Mouse (Mus musculus): Measurements from ENCODE around the gene Pfkfb4. TPM values are rescaled to one million over a fixed set of nuclear protein-coding genes. Genes with fewer than 3 reads are reported as not detected.

The Pfkfb4 gene
- polyA plus RNA-seq, 2 experiments from 2014 or later, result 6.1 to 12.7 TPM

- ATAC-seq, result peak; percentile 87
Observed at GRCm38 (mm10) chr9:109038086-109038895, 46.7 kb downstream of the Pfkfb4 start, which contains the start of gene Shisa5. Gene Shisa5 (plus strand): TSS chr9:109038565.

GRCm38 (mm10) chr9:109038901-109039364 lies 47.4 kb downstream of the Pfkfb4 start:
- ATAC-seq, result peak; percentile 41

- no peak for ATAC-seq
Observed at GRCm38 (mm10) chr9:109039681-109040080, 48.1 kb downstream of the Pfkfb4 start.

- ATAC-seq, result no peak
Observed at GRCm38 (mm10) chr9:109040216-109040615, 48.6 kb downstream of the Pfkfb4 start.

GRCm38 (mm10) chr9:109040906-109041305 lies 49.3 kb downstream of the Pfkfb4 start:
- no peak for ATAC-seq

- no peak for ATAC-seq
Observed at GRCm38 (mm10) chr9:109041351-109041750, 49.8 kb downstream of the Pfkfb4 start.

GRCm38 (mm10) chr9:109046306-109046705 lies 54.7 kb downstream of the Pfkfb4 start:
- peak; percentile 38 for ATAC-seq

- ATAC-seq, result no peak
Observed at GRCm38 (mm10) chr9:109049316-109049715, 57.7 kb downstream of the Pfkfb4 start.

GRCm38 (mm10) chr9:109049996-109050673 lies 58.6 kb downstream of the Pfkfb4 start:
- no peak for ATAC-seq

GRCm38 (mm10) chr9:109050674-109050997 lies 59.1 kb downstream of the Pfkfb4 start:
- ATAC-seq, result no peak

- ATAC-seq, result peak; percentile 46
Observed at GRCm38 (mm10) chr9:109051011-109051501, 59.5 kb downstream of the Pfkfb4 start.

- ATAC-seq, result peak; percentile 28
Observed at GRCm38 (mm10) chr9:109051651-109052489, 60.3 kb downstream of the Pfkfb4 start.

- ATAC-seq, result peak; percentile 36
Observed at GRCm38 (mm10) chr9:109052490-109053260, 61.1 kb downstream of the Pfkfb4 start.

GRCm38 (mm10) chr9:109053366-109053765 lies 61.8 kb downstream of the Pfkfb4 start:
- no peak for ATAC-seq

- no peak for ATAC-seq
Observed at GRCm38 (mm10) chr9:109053851-109054250, 62.3 kb downstream of the Pfkfb4 start.

- ATAC-seq, result peak; percentile 38
Observed at GRCm38 (mm10) chr9:109054712-109055111, 63.1 kb downstream of the Pfkfb4 start.

GRCm38 (mm10) chr9:109055271-109056030 lies 63.9 kb downstream of the Pfkfb4 start:
- no peak for ATAC-seq

- no peak for ATAC-seq
Observed at GRCm38 (mm10) chr9:109056081-109056690, 64.6 kb downstream of the Pfkfb4 start.

- no peak for ATAC-seq
Observed at GRCm38 (mm10) chr9:109056916-109057315, 65.3 kb downstream of the Pfkfb4 start.

GRCm38 (mm10) chr9:109057543-109057942 lies 66.0 kb downstream of the Pfkfb4 start:
- no peak for ATAC-seq

All from CD4-positive, CD25-positive, alpha-beta regulatory T cell, adult 4 months (primary cell).